Mouse (Mus musculus) G1E (cell line): ENCODE measurements around the gene Tshr.

Experiments
- CTCF ChIP-seq: IDR thresholded peaks from 2 replicates; pipeline ENCODE4 v1.5.1; 2012; ENCODE audit warnings: low read depth, low read length, inconsistent platforms, mixed read lengths
- POLR2AphosphoS5 ChIP-seq: IDR thresholded peaks from 2 replicates; pipeline ENCODE4 v1.6.1; 2012; ENCODE audit warnings: low read depth, low read length, inconsistent platforms; ENCODE audit not compliant: insufficient replicate concordance

DNA sequence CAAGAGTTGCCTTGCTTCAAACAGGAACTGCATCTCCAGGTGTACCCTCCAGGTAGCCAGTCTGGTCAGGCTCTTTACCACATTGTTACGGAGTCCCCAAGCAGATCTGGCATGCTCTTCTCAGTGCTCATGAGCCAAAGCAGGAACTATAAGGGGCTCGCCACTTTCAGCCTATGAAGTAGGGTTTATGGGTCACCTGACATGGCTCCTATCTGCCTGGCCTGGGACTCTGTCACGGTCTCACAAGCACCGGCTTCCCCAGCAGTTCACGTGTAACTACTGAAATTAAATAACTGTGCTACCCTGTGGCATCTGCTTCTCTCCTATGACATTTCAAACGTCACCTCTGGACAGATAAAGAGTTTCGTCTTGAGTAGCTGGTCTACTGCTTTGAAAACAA is 155.8 kb downstream of the Tshr start:
- no peak for TF ChIP-seq CTCF
- no peak for TF ChIP-seq POLR2AphosphoS5
